Comparison of ENCODE assay signal across 8 mouse cellular contexts in the genomic region with DNA sequence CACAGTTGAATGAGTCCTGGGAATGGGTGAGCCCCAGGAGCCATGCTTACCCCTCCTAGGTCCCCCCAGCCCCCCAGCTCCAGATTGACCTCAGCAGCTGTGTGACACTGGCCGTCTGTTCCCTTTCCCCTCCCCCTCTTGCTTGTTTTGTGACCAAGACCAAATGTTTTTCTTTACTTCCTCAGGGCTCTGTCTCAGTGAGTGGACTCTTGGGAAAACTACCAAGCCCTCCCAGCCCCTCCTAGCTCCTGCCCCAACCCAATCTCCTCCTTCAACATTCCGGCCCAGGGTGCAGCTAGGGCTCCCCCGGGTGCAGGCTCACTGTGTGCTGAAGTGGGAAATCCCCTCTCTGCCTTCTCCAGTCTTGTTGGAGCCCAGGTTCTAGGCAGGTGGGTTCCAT. TPM values are rescaled to one million over a fixed set of nuclear protein-coding genes. Genes with fewer than 3 reads are reported as not detected.
DNase-seq lines count a peak whose midpoint lies in the region; ATAC-seq and TF ChIP-seq lines count a peak whose summit lies in the region.

No protein-coding gene starts in this region.

- DNase-seq in G1E (ENCODE audit: low spot score) = no peak
- peak; percentile 60 to 73 for DNase-seq in heart, adult 9 months (ENCODE audit: low spot score in 2 of 2)
- peak; percentile 70 for DNase-seq in kidney, adult 9 months
- peak; percentile 65 for DNase-seq in lung, postnatal 14 days
- DNase-seq in adrenal gland, postnatal 10 days = no peak
- DNase-seq in left cerebral cortex, adult 11 months (ENCODE audit: low spot score) = no peak
- DNase-seq in cerebellum, adult 2 months = no peak

- peak overlapping the region; percentile 58 for H3ac ChIP-seq in C2C12 (ENCODE audit: control insufficient read depth, insufficient read length, low read depth)

- ATAC-seq in G1E (ENCODE audit: extremely low read depth, insufficient number of reproducible peaks, low FRiP score, poor library complexity, severe bottlenecking) = no peak

- H3K36me3 ChIP-seq in C2C12 (ENCODE audit: control insufficient read depth, insufficient read depth) = peaks cover 30% of the 10 kb centered on the region
- H3K36me3 ChIP-seq in G1E (replicated peaks) = peaks cover 52% of the 10 kb centered on the region

- peak overlapping the region; percentile 29 for H3K4me3 ChIP-seq in C2C12 (ENCODE audit: insufficient read depth, poor library complexity, severe bottlenecking)
- H3K4me3 ChIP-seq in G1E (ENCODE audit: low read depth, low read length) = peak overlapping the region; percentile 88; the same call in 1 of the 2 replicates
- H3K4me3 ChIP-seq in cerebellum, adult 2 months (replicated peaks; ENCODE audit: insufficient read depth, low read depth, low read length) = no peak overlapping the region

- TF ChIP-seq CTCF in C2C12 (IDR thresholded peaks at IDR 0.05; ENCODE audit: control insufficient read depth, insufficient read depth, insufficient read length) (no peak), G1E (IDR thresholded peaks at IDR 0.05; ENCODE audit: low read depth, low read length) (no peak)
- no peak for TF ChIP-seq CTCF in cerebellum, adult 2 months (IDR thresholded peaks at IDR 0.05; ENCODE audit: borderline replicate concordance, insufficient read depth, low read depth, low read length)

- H3K79me2 ChIP-seq in C2C12 (ENCODE audit: control insufficient read depth, insufficient read depth) = peaks cover 51% of the 10 kb centered on the region

- TF ChIP-seq POLR2A in cerebellum, adult 2 months (IDR thresholded peaks at IDR 0.05; ENCODE audit: borderline replicate concordance, insufficient read depth, low read length) = no peak

- H3K27ac ChIP-seq in cerebellum, adult 2 months (ENCODE audit: insufficient read depth, low read length) = no peak overlapping the region

- H3K27me3 ChIP-seq in C2C12 (ENCODE audit: control insufficient read depth, insufficient read depth, insufficient read length) (no peaks in the 10 kb centered on the region), G1E (ENCODE audit: insufficient read depth, low read length) (0 out of 2 replicates have a peak, but pooled peaks cover 2% of the 10 kb centered on the region)
- no peaks in the 10 kb centered on the region for H3K27me3 ChIP-seq in cerebellum, adult 2 months (ENCODE audit: control insufficient read depth, insufficient read depth, low read length)

- H3K9me3 ChIP-seq in G1E (replicated peaks) = no peaks in the 10 kb centered on the region

- peaks cover 37% of the 10 kb centered on the region for H3K79me3 ChIP-seq in C2C12 (ENCODE audit: low read depth)

- WGBS in cerebellum, adult 2 months = 39% methylated on average over 3 of the region's 3 CpGs

- peaks cover 53% of the 10 kb centered on the region for H3K4me1 ChIP-seq in G1E (ENCODE audit: insufficient read depth, low read depth, low read length)
- H3K4me1 ChIP-seq in cerebellum, adult 2 months (ENCODE audit: control insufficient read depth, insufficient read depth, low read length) = peaks cover 18% of the 10 kb centered on the region

TF ChIP-seq in C2C12, 6 proteins besides CTCF, POLR2A, EP300 and RAD21:
- peak; percentile 65 for TF ChIP-seq MYOD1 (IDR thresholded peaks at IDR 0.05; ENCODE audit: control insufficient read depth, insufficient read length, low read depth)
- TF ChIP-seq FOSL1 (IDR thresholded peaks at IDR 0.05; ENCODE audit: insufficient read depth, low read length, poor library complexity, severe bottlenecking) = no peak
- TF ChIP-seq USF1 (IDR thresholded peaks at IDR 0.05; ENCODE audit: low read depth) = no peak
TF ChIP-seq in C2C12: peak in this region for 1.

RNA-seq across cellular contexts. Expression of gene Gm20605, which starts 1.6 kb away (rescaled TPM):
- polyA plus RNA-seq in C2C12 (2012; fragmentation: generic; extraction: Trizol) = 5.0 TPM
- 27.2 and 44.5 TPM in 2 replicates for total RNA-seq in G1E (2014; fragmentation: Nextera tagmentation)
- 9.5 and 11.4 TPM in 2 replicates for total RNA-seq in G1E (2017)
- 11.0 and 14.5 TPM in 2 replicates for polyA plus RNA-seq in G1E (2012)
- total RNA-seq in adrenal gland, postnatal 10 days (2021) = 10 to 100 TPM in 1 of 2 experiments, 1 to 10 TPM in 1; 5.7 to 10.6 TPM
- polyA plus RNA-seq in cerebellum, adult 2 months (2012; rRNA removed) = 8.1 and 9.9 TPM in 2 replicates

RNA-seq across cellular contexts. Expression of gene Lrch4, which starts 1.7 kb away (rescaled TPM):
- polyA plus RNA-seq in C2C12 (2012; fragmentation: generic; extraction: Trizol) (27.5 TPM), G1E (2012) (192 and 269 TPM in 2 replicates)
- total RNA-seq in G1E (2014; fragmentation: Nextera tagmentation) (92.8 and 98.9 TPM in 2 replicates), G1E (2017) (20.6 and 23.3 TPM in 2 replicates)
- total RNA-seq in adrenal gland, postnatal 10 days (2021) = 10 to 100 TPM; 25.0 to 29.9 TPM
- 14.4 and 14.8 TPM in 2 replicates for polyA plus RNA-seq in cerebellum, adult 2 months (2012; rRNA removed)

RNA-seq across cellular contexts. Expression of gene Fbxo24, which starts 1.8 kb away (rescaled TPM):
- polyA plus RNA-seq in C2C12 (2012; fragmentation: generic; extraction: Trizol) (0.29 TPM), G1E (2012) (0.05 and 0.06 TPM in 2 replicates)
- total RNA-seq in G1E (2014; fragmentation: Nextera tagmentation) (not detected in 2 replicates), G1E (2017) (0.06 and 0.11 TPM in 2 replicates)
- total RNA-seq in adrenal gland, postnatal 10 days (2021) = 1 to 10 TPM in 1 of 2 experiments, under 1 TPM in 1; 0.51 to 1.2 TPM
- 0.25 and 0.31 TPM in 2 replicates for polyA plus RNA-seq in cerebellum, adult 2 months (2012; rRNA removed)

RNA-seq across cellular contexts. Expression of gene Sap25, which starts 10.5 kb away (rescaled TPM):
- polyA plus RNA-seq in C2C12 (2012; fragmentation: generic; extraction: Trizol) (4.4 TPM), G1E (2012) (41.8 and 58.3 TPM in 2 replicates)
- total RNA-seq in G1E (2014; fragmentation: Nextera tagmentation) (39.2 and 56.5 TPM in 2 replicates), G1E (2017) (7.9 and 10.5 TPM in 2 replicates)
- total RNA-seq in adrenal gland, postnatal 10 days (2021) = 1 to 10 TPM; 4.2 to 9.7 TPM
- polyA plus RNA-seq in cerebellum, adult 2 months (2012; rRNA removed) = 17.1 and 19.7 TPM in 2 replicates

RNA-seq across cellular contexts. Expression of gene Irs3, which starts 14.9 kb away (rescaled TPM):
- polyA plus RNA-seq in C2C12 (2012; fragmentation: generic; extraction: Trizol) (0.05 TPM), G1E (2012) (not detected in 2 replicates)
- total RNA-seq in G1E (2014; fragmentation: Nextera tagmentation) (not detected in 2 replicates), G1E (2017) (0.11 and 0.12 TPM in 2 replicates)
- total RNA-seq in adrenal gland, postnatal 10 days (2021) = 1 to 10 TPM; 2.1 to 4.0 TPM
- polyA plus RNA-seq in cerebellum, adult 2 months (2012; rRNA removed) = 0.17 and 0.18 TPM in 2 replicates

Comparison
In these comparisons a context has a peak if more than half of its experiments do, and no peak if none do; other contexts are left out.
1. DNase-seq: peak in heart, adult 9 months (2 of 2), kidney, adult 9 months (single experiment) and lung, postnatal 14 days (single experiment); none in G1E (single experiment), adrenal gland, postnatal 10 days (single experiment), left cerebral cortex, adult 11 months (single experiment) and cerebellum, adult 2 months (0 of 2).